Mouse (Mus musculus) limb, embryonic 15.5 days (tissue): ENCODE results near the gene Sbsn. TPM values are rescaled to one million over a fixed set of nuclear protein-coding genes. Genes with fewer than 3 reads are reported as not detected.
A peak's percentile ranks its signal among the peaks of the same experiment; 100 is the strongest.

Experiments
- ATAC-seq: fragments of 200-750 bp; cut with Nextera tagmentation; 2 replicates; pipeline ENCODE4 v1.8.0; 2017; ENCODE audit warnings: low read depth, moderate TSS enrichment; ENCODE audit not compliant: insufficient number of reproducible peaks, low FRiP score, low TSS enrichment
- H3K27ac ChIP-seq: fragments of 300-500 bp; sonication (generic); 2 replicates; pipeline ENCODE4 v1.5.1; 2015; ENCODE audit warnings: moderate library complexity, mild to moderate bottlenecking, inconsistent platforms
- H3K27me3 ChIP-seq: fragments of 300-500 bp; sonication (generic); 2 replicates; pipeline ENCODE4 v1.6.1; 2015; ENCODE audit warnings: inconsistent platforms
- H3K36me3 ChIP-seq: fragments of 300-500 bp; sonication (generic); 2 replicates; pipeline ENCODE4 v1.6.1; 2015; ENCODE audit warnings: inconsistent platforms
- H3K4me1 ChIP-seq: fragments of 300-500 bp; sonication (generic); 2 replicates; pipeline ENCODE4 v1.6.1; 2015; ENCODE audit warnings: inconsistent platforms
- H3K4me2 ChIP-seq: fragments of 300-500 bp; sonication (generic); 2 replicates; pipeline ENCODE4 v1.6.1; 2015; ENCODE audit warnings: mild to moderate bottlenecking, inconsistent platforms
- H3K4me3 ChIP-seq: fragments of 300-500 bp; sonication (generic); 2 replicates; pipeline ENCODE4 v1.5.1; 2015; ENCODE audit warnings: mild to moderate bottlenecking, inconsistent platforms
- H3K9ac ChIP-seq: fragments of 300-500 bp; sonication (generic); 2 replicates; pipeline ENCODE4 v1.6.1; 2015; ENCODE audit warnings: inconsistent platforms
- H3K9me3 ChIP-seq: fragments of 300-500 bp; sonication (generic); 2 replicates; pipeline ENCODE4 v1.6.1; 2016; ENCODE audit warnings: inconsistent platforms
- WGBS: fragments of 180-500 bp; shearing (Covaris S2); methylation state at CpG from one replicate; pipeline ENCODE4 v1.1.7; 2015; 5-methylcytosine and 5-hydroxymethylcytosine counted together
- polyA plus RNA-seq: library from polyadenylated mRNA; unstranded; fragments of >200 nt; fragmentation: Nextera tagmentation; extraction: Ambion mirVana; gene quantifications from 2 replicates; pipeline ENCODE4 v1.2.1, GENCODE M21; 2015

Sbsn gene
- polyA plus RNA-seq, 1 experiment from 2014 or later, result 293 TPM

DNA sequence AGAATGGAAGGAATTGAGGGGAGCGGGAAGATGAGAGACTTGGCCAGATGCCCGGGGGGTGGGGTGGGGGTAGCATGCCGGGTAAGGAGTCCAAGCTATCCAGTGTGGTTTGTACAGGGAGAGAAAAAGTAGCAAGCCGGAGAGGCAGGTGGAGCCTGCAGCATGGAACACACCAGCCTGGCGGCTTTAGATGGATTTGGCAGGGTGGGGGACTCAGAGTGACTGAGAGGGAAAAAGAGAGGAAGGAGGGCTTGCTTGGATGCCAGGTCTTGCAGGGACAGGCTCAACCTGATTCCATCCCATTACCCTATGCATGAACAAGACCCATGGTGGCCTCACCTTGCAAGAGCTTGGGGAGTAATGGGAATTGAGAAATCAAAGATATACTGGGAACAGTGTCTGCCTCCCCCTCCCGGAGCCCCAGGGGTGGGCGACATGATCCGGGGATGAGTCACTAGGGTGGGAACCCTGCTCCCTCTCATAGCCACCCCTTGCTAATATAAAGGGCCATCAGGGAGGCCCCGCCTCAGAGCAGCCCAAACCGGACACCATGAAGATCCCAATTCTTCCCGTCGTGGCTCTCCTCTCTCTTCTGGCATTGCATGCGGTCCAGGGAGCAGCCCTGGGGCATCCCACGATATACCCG, 36.2 kb downstream of the Sbsn start, which contains the start of gene Krtdap:
Krtdap (plus strand) TSS at position 520 of the 646 bp plus-strand sequence.
- Histone ChIP-seq H3K4me2 (no peak within 1 kb of the TSS), H3K9ac (no peak within 1 kb of the TSS), H3K9me3 (no peaks in the 10 kb centered on the region), H3K27me3 (no peaks in the 10 kb centered on the region), H3K27ac (peak within 1 kb of the TSS; percentile 22; the same call in 1 of the 2 replicates), H3K4me1 (no peaks in the 10 kb centered on the region; the same call in 1 of the 2 replicates), H3K4me3 (peak within 1 kb of the TSS; percentile 21), H3K36me3 (no peaks in the 10 kb centered on the region)
- WGBS, result 31% methylated on average over 15 of the region's 15 CpGs
- peak; percentile 60; the same call in 1 of the 2 replicates for ATAC-seq

GRCm38 (mm10) chr7:30790141-30790540, 38.9 kb downstream of the Sbsn start:
- H3K4me3 ChIP-seq, result no peak overlapping the region
- no peak overlapping the region for H3K27ac ChIP-seq
- no peaks in the 10 kb centered on the region; the same call in 1 of the 2 replicates for H3K4me1 ChIP-seq
- H3K27me3 ChIP-seq, result no peaks in the 10 kb centered on the region
- 80% methylated on average over 10 of the region's 10 CpGs for WGBS
- H3K36me3 ChIP-seq, result no peaks in the 10 kb centered on the region
- H3K9me3 ChIP-seq, result no peaks in the 10 kb centered on the region
- H3K4me2 ChIP-seq, result no peak overlapping the region
- H3K9ac ChIP-seq, result no peak overlapping the region
- no peak for ATAC-seq

GRCm38 (mm10) chr7:30791921-30792320, 40.6 kb downstream of the Sbsn start:
- no peaks in the 10 kb centered on the region for H3K36me3 ChIP-seq
- ATAC-seq, result no peak
- H3K9me3 ChIP-seq, result no peaks in the 10 kb centered on the region
- H3K4me2 ChIP-seq, result no peak overlapping the region
- no peak overlapping the region for H3K9ac ChIP-seq
- no peak overlapping the region for H3K27ac ChIP-seq
- 20% methylated on average over 9 of the region's 9 CpGs for WGBS
- no peak overlapping the region for H3K4me3 ChIP-seq
- H3K27me3 ChIP-seq, result no peaks in the 10 kb centered on the region
- no peaks in the 10 kb centered on the region; the same call in 1 of the 2 replicates for H3K4me1 ChIP-seq

DNA sequence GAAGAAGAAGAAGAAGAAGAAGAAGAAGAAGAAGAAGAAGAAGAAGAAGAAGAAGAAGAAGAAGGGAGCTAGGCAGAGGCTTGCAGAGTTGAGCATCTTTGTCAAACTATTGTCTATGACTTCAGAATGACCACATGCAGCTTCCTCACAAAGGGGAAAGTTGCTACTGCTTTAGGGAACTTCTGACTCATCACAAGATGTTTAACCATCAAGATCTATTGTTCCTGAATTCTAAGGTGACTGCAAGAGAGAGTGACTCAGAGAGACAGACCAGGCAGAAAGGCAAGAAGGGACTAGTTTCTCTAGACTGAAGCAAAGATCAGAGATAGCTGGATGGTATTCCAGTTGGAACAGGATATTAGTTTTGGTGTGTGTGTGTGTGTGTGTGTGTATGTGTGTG, 43.6 kb downstream of the Sbsn start:
- Histone ChIP-seq H3K4me3 (no peak overlapping the region), H3K4me1 (no peaks in the 10 kb centered on the region; the same call in 1 of the 2 replicates), H3K4me2 (no peak overlapping the region), H3K9me3 (no peaks in the 10 kb centered on the region), H3K36me3 (no peaks in the 10 kb centered on the region), H3K27me3 (no peaks in the 10 kb centered on the region), H3K27ac (no peak overlapping the region), H3K9ac (no peak overlapping the region)
- ATAC-seq, result no peak

- H3K27me3 ChIP-seq, result no peaks in the 10 kb centered on the region
- no peak for ATAC-seq
- no peak overlapping the region for H3K4me3 ChIP-seq
- no peaks in the 10 kb centered on the region for H3K36me3 ChIP-seq
- no peaks in the 10 kb centered on the region for H3K9me3 ChIP-seq
- no peak overlapping the region for H3K27ac ChIP-seq
- H3K4me2 ChIP-seq, result no peak overlapping the region
- no peak overlapping the region for H3K9ac ChIP-seq
- 44% methylated on average over 1 of the region's 1 CpGs for WGBS
- H3K4me1 ChIP-seq, result no peaks in the 10 kb centered on the region; the same call in 1 of the 2 replicates
These were observed 45.5 kb downstream of the Sbsn start for GRCm38 (mm10) chr7:30796790-30797189.

DNA sequence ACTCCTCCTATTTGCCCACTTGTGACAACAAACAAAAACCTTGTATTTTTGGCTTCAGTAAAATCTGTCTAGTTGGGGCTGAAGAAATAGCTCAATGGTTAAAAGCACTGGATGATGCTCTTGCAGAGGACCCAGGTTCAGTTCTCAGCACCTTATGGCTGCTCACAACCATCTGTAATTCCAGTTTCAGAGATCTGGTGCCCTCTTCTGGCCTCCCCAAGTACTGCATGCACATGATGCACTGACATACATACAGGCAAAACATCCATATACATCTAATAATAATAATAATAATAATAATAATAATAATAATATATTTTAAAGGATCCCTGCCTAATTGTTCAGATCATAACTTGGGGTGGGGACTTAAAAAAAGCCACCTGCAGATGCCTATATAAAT, 49.4 kb downstream of the Sbsn start:
- H3K4me3 ChIP-seq, result no peak overlapping the region
- H3K9me3 ChIP-seq, result no peaks in the 10 kb centered on the region
- no peak overlapping the region for H3K4me2 ChIP-seq
- H3K27me3 ChIP-seq, result no peaks in the 10 kb centered on the region
- ATAC-seq, result no peak
- no peaks in the 10 kb centered on the region for H3K36me3 ChIP-seq
- H3K9ac ChIP-seq, result no peak overlapping the region
- no peaks in the 10 kb centered on the region for H3K4me1 ChIP-seq
- no peak overlapping the region for H3K27ac ChIP-seq

GRCm38 (mm10) chr7:30803256-30803655, 52.0 kb downstream of the Sbsn start:
- H3K4me3 ChIP-seq, result no peak overlapping the region
- H3K4me1 ChIP-seq, result no peaks in the 10 kb centered on the region
- H3K27ac ChIP-seq, result no peak overlapping the region
- no peaks in the 10 kb centered on the region for H3K27me3 ChIP-seq
- H3K36me3 ChIP-seq, result no peaks in the 10 kb centered on the region
- no peak overlapping the region for H3K4me2 ChIP-seq
- no peaks in the 10 kb centered on the region for H3K9me3 ChIP-seq
- H3K9ac ChIP-seq, result no peak overlapping the region
- 93% methylated on average over 3 of the region's 3 CpGs for WGBS
- ATAC-seq, result no peak

GRCm38 (mm10) chr7:30804026-30804715, 52.9 kb downstream of the Sbsn start:
- H3K4me1 ChIP-seq, result no peaks in the 10 kb centered on the region
- H3K9me3 ChIP-seq, result no peaks in the 10 kb centered on the region
- no peak for ATAC-seq
- H3K36me3 ChIP-seq, result no peaks in the 10 kb centered on the region
- no peaks in the 10 kb centered on the region for H3K27me3 ChIP-seq
- no peak overlapping the region for H3K9ac ChIP-seq
- no peak overlapping the region for H3K4me3 ChIP-seq
- 75% methylated on average over 9 of the region's 9 CpGs for WGBS
- H3K27ac ChIP-seq, result no peak overlapping the region
- H3K4me2 ChIP-seq, result no peak overlapping the region

Other genes with a start within 250 kb of the Sbsn start
- gene Arhgap33, start 216.4 kb upstream of the Sbsn start, polyA plus RNA-seq, result 7.8 and 8.0 TPM in 2 replicates
- 17.6 and 29.4 TPM in 2 replicates for gene Hspb6, start 199.3 kb upstream of the Sbsn start, polyA plus RNA-seq
- gene Proser3, start 199.2 kb upstream of the Sbsn start, polyA plus RNA-seq, result 11.3 and 12.1 TPM in 2 replicates
- 37.9 and 49.4 TPM in 2 replicates for gene Lin37, start 191.6 kb upstream of the Sbsn start, polyA plus RNA-seq
- 83.0 and 85.3 TPM in 2 replicates for gene U2af1l4, start 188.2 kb upstream of the Sbsn start, polyA plus RNA-seq
- 12.2 and 12.4 TPM in 2 replicates for gene Gm49396, start 188.1 kb upstream of the Sbsn start, polyA plus RNA-seq
- gene Psenen, start 187.8 kb upstream of the Sbsn start, polyA plus RNA-seq, result 126 and 146 TPM in 2 replicates
- gene Igflr1, start 186.0 kb upstream of the Sbsn start, polyA plus RNA-seq, result 3.0 and 3.5 TPM in 2 replicates
- 7.3 and 8.1 TPM in 2 replicates for gene Kmt2b, start 162.7 kb upstream of the Sbsn start, polyA plus RNA-seq
- gene Zbtb32, start 152.6 kb upstream of the Sbsn start, polyA plus RNA-seq, result 3.0 and 4.2 TPM in 2 replicates
- 0.45 and 0.58 TPM in 2 replicates for gene Upk1a, start 138.6 kb upstream of the Sbsn start, polyA plus RNA-seq
- gene Cox6b1, start 125.3 kb upstream of the Sbsn start, polyA plus RNA-seq, result 739 and 763 TPM in 2 replicates
- not detected in 2 replicates for gene Etv2, start 115.6 kb upstream of the Sbsn start, polyA plus RNA-seq
- gene Rbm42, start 101.2 kb upstream of the Sbsn start, polyA plus RNA-seq, result 104 and 114 TPM in 2 replicates
- 33.6 and 34.4 TPM in 2 replicates for gene Haus5, start 86.5 kb upstream of the Sbsn start, polyA plus RNA-seq
- gene Pmis2, start 79.9 kb upstream of the Sbsn start, polyA plus RNA-seq, result not detected in 2 replicates
- gene 2200002J24Rik, start 52.5 kb upstream of the Sbsn start, polyA plus RNA-seq, result 1.1 and 1.4 TPM in 2 replicates
- gene Atp4a, start 39.3 kb upstream of the Sbsn start, polyA plus RNA-seq, result 0.19 and 0.99 TPM in 2 replicates
- 197 and 199 TPM in 2 replicates for gene Tmem147, start 21.9 kb upstream of the Sbsn start, polyA plus RNA-seq
- gene Gapdhs, start 7.8 kb upstream of the Sbsn start, polyA plus RNA-seq, result 0.52 and 0.66 TPM in 2 replicates
- gene Dmkn, start 12.3 kb downstream of the Sbsn start, polyA plus RNA-seq, result 913 and 939 TPM in 2 replicates
- gene Krtdap, start 36.4 kb downstream of the Sbsn start, polyA plus RNA-seq, result 3,274 and 3,770 TPM in 2 replicates
- 0.27 TPM in 1 of 2 replicates, not detected in the other for gene Ffar2, start 72.3 kb downstream of the Sbsn start, polyA plus RNA-seq
- not detected in 2 replicates for gene Ffar3, start 104.7 kb downstream of the Sbsn start, polyA plus RNA-seq
- not detected in 2 replicates for gene Ffar1, start 110.1 kb downstream of the Sbsn start, polyA plus RNA-seq
- 0.04 and 0.11 TPM in 2 replicates for gene Cd22, start 128.9 kb downstream of the Sbsn start, polyA plus RNA-seq
- 1.3 and 1.4 TPM in 2 replicates for gene Mag, start 163.4 kb downstream of the Sbsn start, polyA plus RNA-seq
- gene Hamp2, start 173.2 kb downstream of the Sbsn start, polyA plus RNA-seq, result not detected in 2 replicates
- not detected in 2 replicates for gene Hamp, start 192.6 kb downstream of the Sbsn start, polyA plus RNA-seq
- gene Usf2, start 205.3 kb downstream of the Sbsn start, polyA plus RNA-seq, result 22.3 and 23.4 TPM in 2 replicates
- 37.1 and 39.5 TPM in 2 replicates for gene Lsr, start 222.0 kb downstream of the Sbsn start, polyA plus RNA-seq
- gene Fam187b, start 222.3 kb downstream of the Sbsn start, polyA plus RNA-seq, result 2.4 and 2.7 TPM in 2 replicates